Mouse (Mus musculus): ENCODE results near the gene Ccdc126.

GRCm38 (mm10) chr6:49355171-49355570 lies 36.1 kb downstream of the Ccdc126 start:
- TF ChIP-seq CTCF (IDR thresholded peaks at IDR 0.05; ENCODE audit: low read depth, low read length), result peak; percentile 8; the same call in 1 of the 2 replicates
- TF ChIP-seq POLR2AphosphoS5 (IDR thresholded peaks at IDR 0.05; ENCODE audit: insufficient replicate concordance, low read depth, low read length), result no peak

Measured in G1E (cell line).